Comparison of ENCODE assay signal across 29 mouse cellular contexts in the genomic region with DNA sequence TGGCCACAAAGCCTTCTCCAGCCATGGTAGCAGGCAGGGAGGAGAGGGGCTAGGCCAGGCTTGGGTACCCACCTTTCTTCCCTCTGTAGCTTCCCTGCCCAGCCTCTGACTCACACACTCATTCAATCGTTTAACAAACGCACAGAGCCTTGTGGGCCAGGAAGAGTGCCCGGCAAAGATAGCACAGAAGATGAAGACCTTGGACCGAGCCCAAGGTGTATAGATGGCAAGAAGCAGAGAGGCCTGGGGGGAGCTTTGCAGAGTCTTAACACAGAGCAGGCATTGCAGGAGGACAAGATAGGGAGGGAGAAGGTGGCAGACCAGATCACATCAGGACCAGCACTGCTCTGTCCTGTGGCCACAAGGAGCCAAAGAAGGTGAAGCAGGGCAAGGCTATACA. TPM values are rescaled to one million over a fixed set of nuclear protein-coding genes. Genes with fewer than 3 reads are reported as not detected.
DNase-seq lines count a peak whose midpoint lies in the region; ATAC-seq lines count a peak whose summit lies in the region.
"Had no signal": no experiment of that assay in that cellular context is flagged by ENCODE, and none has a peak within 500 bp of the region (broad histone marks: within the 10 kb centered on the region; RNA-seq: fewer than 3 reads in every experiment).

No protein-coding gene starts in this region.

- no peaks in the 10 kb centered on the region for H3K9me3 ChIP-seq in heart, embryonic 10.5 days
- no peaks in the 10 kb centered on the region for H3K9me3 ChIP-seq in limb, embryonic 10.5 days (replicated peaks)
- H3K9me3 ChIP-seq: forebrain, embryonic 10.5 days; hindbrain, embryonic 10.5 days; limb, embryonic 15.5 days; midbrain, embryonic 13.5 days had no signal

- DNase-seq in adrenal gland, adult (ENCODE audit: inconsistent age in 2 of 2, low spot score in 1 of 2), result peak; percentile 68 to 80
- DNase-seq in adrenal gland, postnatal 25 days, result no peak
- DNase-seq in heart, embryonic 10.5 days (ENCODE audit: low spot score), result no peak
- DNase-seq in heart, adult 8-10 months (ENCODE audit: low spot score), result no peak
- DNase-seq in NIH3T3 (ENCODE audit: low read depth), result peak; percentile 48
- DNase-seq in limb, embryonic 10.5 days (ENCODE audit: low spot score), result no peak
- no peak for DNase-seq in cerebellum, postnatal 10 days
- DNase-seq: cerebellum, adult 18-20 months; embryo, embryonic 11 days; heart, postnatal 10 days; kidney, adult 11 months; lung, adult 18-20 months; lung, postnatal 14 days; right cerebral cortex, postnatal 14 days; thymus, adult 2 months; thymus, postnatal 4 days had no signal

- WGBS in heart, embryonic 10.5 days, result 65% methylated on average over 4 of the region's 4 CpGs
- 83% methylated on average over 4 of the region's 4 CpGs for WGBS in limb, embryonic 10.5 days

- H3K27ac ChIP-seq in heart, embryonic 10.5 days, result 0 out of 2 replicates have a peak overlapping the region, but pooled peaks have one; percentile 12
- 0 out of 2 replicates have a peak overlapping the region, but pooled peaks have one; percentile 1 for H3K27ac ChIP-seq in limb, embryonic 10.5 days
- H3K27ac ChIP-seq: forebrain, embryonic 10.5 days; hindbrain, embryonic 10.5 days; kidney, postnatal 0 days; left cerebral cortex, adult 2 months; limb, embryonic 15.5 days; midbrain, embryonic 13.5 days; stomach, postnatal 0 days had no signal

- peaks cover 18% of the 10 kb centered on the region for H3K4me1 ChIP-seq in heart, embryonic 10.5 days
- peaks cover 15% of the 10 kb centered on the region for H3K4me1 ChIP-seq in limb, embryonic 10.5 days

- ATAC-seq in cerebellum, adult (ENCODE audit: insufficient number of reproducible peaks, low FRiP score, low TSS enrichment), result no peak
- ATAC-seq: hindbrain, embryonic 16.5 days; midbrain, embryonic 13.5 days had no signal

- H3K4me3 ChIP-seq in heart, embryonic 10.5 days, result no peak overlapping the region
- no peak overlapping the region for H3K4me3 ChIP-seq in limb, embryonic 10.5 days
- H3K4me3 ChIP-seq: forebrain, embryonic 10.5 days; hindbrain, embryonic 10.5 days; left cerebral cortex, adult 2 months; limb, embryonic 15.5 days; midbrain, embryonic 13.5 days had no signal

- peaks cover 10% of the 10 kb centered on the region; the same call in 1 of the 2 replicates for H3K27me3 ChIP-seq in heart, embryonic 10.5 days (ENCODE audit: insufficient read depth, poor library complexity, severe bottlenecking)
- no peaks in the 10 kb centered on the region for H3K27me3 ChIP-seq in limb, embryonic 10.5 days (ENCODE audit: low read depth, poor library complexity, severe bottlenecking)
- H3K27me3 ChIP-seq: limb, embryonic 15.5 days; midbrain, embryonic 13.5 days had no signal

- no peaks in the 10 kb centered on the region for H3K36me3 ChIP-seq in heart, embryonic 10.5 days
- H3K36me3 ChIP-seq in limb, embryonic 10.5 days, result no peaks in the 10 kb centered on the region
- H3K36me3 ChIP-seq: forebrain, embryonic 10.5 days; hindbrain, embryonic 10.5 days; limb, embryonic 15.5 days; midbrain, embryonic 13.5 days had no signal

RNA-seq across cellular contexts. Expression of a gene that starts 13.3 kb away (rescaled TPM):
- 1.9 and 4.9 TPM in 2 replicates for total RNA-seq in adrenal gland, postnatal 25 days (2021)
- polyA plus RNA-seq in heart, embryonic 10.5 days (2016; fragmentation: Nextera tagmentation; extraction: Ambion mirVana), result 0.06 and 1.7 TPM in 2 replicates
- not detected for total RNA-seq in heart, adult 8-10 months (2022)
- 0.06 TPM in 1 of 2 replicates, not detected in the other for polyA plus RNA-seq in limb, embryonic 10.5 days (2016; fragmentation: Nextera tagmentation; extraction: Ambion mirVana)
- total RNA-seq: layer of hippocampus, postnatal 10 days; megakaryocyte, adult 5-6 weeks; monocyte, adult 5-6 weeks; neutrophil, adult 5-6 weeks had no signal
- polyA plus RNA-seq: hindbrain, embryonic 10.5 days had no signal

RNA-seq across cellular contexts. Expression of a gene that starts 26.8 kb away (rescaled TPM):
- 73.5 and 84.3 TPM in 2 replicates for total RNA-seq in adrenal gland, postnatal 25 days (2021)
- polyA plus RNA-seq in heart, embryonic 10.5 days (2016; fragmentation: Nextera tagmentation; extraction: Ambion mirVana), result 23.0 and 30.3 TPM in 2 replicates
- total RNA-seq in heart, adult 8-10 months (2022), result 10 to 100 TPM; 17.9 to 26.9 (median 20.2) TPM
- polyA plus RNA-seq in limb, embryonic 10.5 days (2016; fragmentation: Nextera tagmentation; extraction: Ambion mirVana), result 42.8 and 49.9 TPM in 2 replicates
- total RNA-seq: neutrophil, adult 5-6 weeks had no signal

RNA-seq across cellular contexts. Expression of a gene that starts 39.9 kb away (rescaled TPM):
- 0.48 and 0.58 TPM in 2 replicates for total RNA-seq in adrenal gland, postnatal 25 days (2021)
- not detected in 2 replicates for polyA plus RNA-seq in heart, embryonic 10.5 days (2016; fragmentation: Nextera tagmentation; extraction: Ambion mirVana)
- under 1 TPM; 0.13 to 0.57 (median 0.34) TPM for total RNA-seq in heart, adult 8-10 months (2022)
- polyA plus RNA-seq in limb, embryonic 10.5 days (2016; fragmentation: Nextera tagmentation; extraction: Ambion mirVana), result 0.04 TPM in 1 of 2 replicates, not detected in the other
- polyA plus RNA-seq: forebrain, embryonic 10.5 days; hindbrain, embryonic 10.5 days; midbrain, embryonic 13.5 days had no signal

RNA-seq across cellular contexts. Expression of a gene that starts 49.0 kb away (rescaled TPM):
- total RNA-seq in adrenal gland, postnatal 25 days (2021), result 56.9 and 61.7 TPM in 2 replicates
- 0.75 and 1.4 TPM in 2 replicates for polyA plus RNA-seq in heart, embryonic 10.5 days (2016; fragmentation: Nextera tagmentation; extraction: Ambion mirVana)
- total RNA-seq in heart, adult 8-10 months (2022), result 10 to 100 TPM; 42.1 to 52.4 (median 44.2) TPM
- 1.1 and 2.1 TPM in 2 replicates for polyA plus RNA-seq in limb, embryonic 10.5 days (2016; fragmentation: Nextera tagmentation; extraction: Ambion mirVana)

RNA-seq across cellular contexts. Expression of a gene that starts 49.5 kb away (rescaled TPM):
- 246 and 299 TPM in 2 replicates for total RNA-seq in adrenal gland, postnatal 25 days (2021)
- 9.5 and 25.6 TPM in 2 replicates for polyA plus RNA-seq in heart, embryonic 10.5 days (2016; fragmentation: Nextera tagmentation; extraction: Ambion mirVana)
- total RNA-seq in heart, adult 8-10 months (2022), result 10 to 100 TPM; 20.3 to 25.0 (median 21.6) TPM
- polyA plus RNA-seq in limb, embryonic 10.5 days (2016; fragmentation: Nextera tagmentation; extraction: Ambion mirVana), result 8.1 and 8.5 TPM in 2 replicates

Comparison
In these comparisons a context has a peak if more than half of its experiments do, and no peak if none do; other contexts are left out.
1. DNase-seq: peak in adrenal gland, adult (2 of 2) and NIH3T3 (single experiment); none in adrenal gland, postnatal 25 days (single experiment), heart, embryonic 10.5 days (single experiment), heart, adult 8-10 months (single experiment), limb, embryonic 10.5 days (single experiment) and cerebellum, postnatal 10 days (0 of 2).